8 mouse cellular contexts compared by ENCODE assay signal in genomic region chr17:71914541-71914940, GRCm38 (mm10).
DNase-seq lines count a peak whose midpoint lies in the region; ATAC-seq and TF ChIP-seq lines count a peak whose summit lies in the region.

No protein-coding gene starts in this region.

- no peaks in the 10 kb centered on the region for H3K4me1 ChIP-seq in hindbrain, embryonic 11.5 days (replicated peaks; ENCODE audit: control insufficient read depth, insufficient read depth, low read length)
- H3K4me1 ChIP-seq in midbrain, embryonic 14.5 days (ENCODE audit: control insufficient read depth, insufficient read depth, low read length): no peaks in the 10 kb centered on the region

- no peak overlapping the region for H3K4me3 ChIP-seq in layer of hippocampus, adult 2 months
- H3K4me3 ChIP-seq in hindbrain, embryonic 11.5 days (ENCODE audit: low read depth, low read length): no peak overlapping the region
- no peak overlapping the region for H3K4me3 ChIP-seq in midbrain, embryonic 14.5 days (replicated peaks; ENCODE audit: low read depth, low read length)

- ATAC-seq in hindbrain, embryonic 11.5 days (ENCODE audit: low FRiP score): no peak
- no peak for ATAC-seq in midbrain, embryonic 14.5 days (ENCODE audit: low FRiP score, low TSS enrichment)

- H3K9me3 ChIP-seq in hindbrain, embryonic 11.5 days (ENCODE audit: control insufficient read depth, low read length): no peaks in the 10 kb centered on the region
- H3K9me3 ChIP-seq in midbrain, embryonic 14.5 days (ENCODE audit: control insufficient read depth, low read length): no peaks in the 10 kb centered on the region

- no peaks in the 10 kb centered on the region for H3K36me3 ChIP-seq in hindbrain, embryonic 11.5 days (ENCODE audit: control insufficient read depth, insufficient read depth, low read length)
- H3K36me3 ChIP-seq in midbrain, embryonic 14.5 days (ENCODE audit: control insufficient read depth, insufficient read depth, low read length): no peaks in the 10 kb centered on the region

- no peak overlapping the region for H3K4me2 ChIP-seq in hindbrain, embryonic 11.5 days (replicated peaks; ENCODE audit: low read depth, low read length)
- no peak overlapping the region for H3K4me2 ChIP-seq in midbrain, embryonic 14.5 days (ENCODE audit: low read length)

- H3K9ac ChIP-seq in hindbrain, embryonic 11.5 days (ENCODE audit: low read depth, low read length): no peak overlapping the region
- H3K9ac ChIP-seq in midbrain, embryonic 14.5 days (replicated peaks; ENCODE audit: low read length): no peak overlapping the region

- TF ChIP-seq CTCF in layer of hippocampus, adult 2 months (conservative IDR thresholded peaks at IDR 0.05): no peak

- H3K27me3 ChIP-seq in hindbrain, embryonic 11.5 days (ENCODE audit: control insufficient read depth, insufficient read depth, low read length): no peaks in the 10 kb centered on the region
- no peaks in the 10 kb centered on the region for H3K27me3 ChIP-seq in midbrain, embryonic 14.5 days (ENCODE audit: control insufficient read depth, insufficient read depth, low read length)

- no peak overlapping the region for H3K27ac ChIP-seq in layer of hippocampus, adult 2 months
- H3K27ac ChIP-seq in hindbrain, embryonic 11.5 days (ENCODE audit: low read depth, low read length): no peak overlapping the region
- no peak overlapping the region for H3K27ac ChIP-seq in midbrain, embryonic 14.5 days (replicated peaks; ENCODE audit: low read depth, low read length)

- DNase-seq in adrenal gland, postnatal 10 days: peak; percentile 66
- DNase-seq in adrenal gland, adult 8-10 months: no peak
- DNase-seq in layer of hippocampus, adult 2 months (ENCODE audit: low spot score in 2 of 2): peak; percentile 12 to 27
- DNase-seq in layer of hippocampus, adult 9-10 months (ENCODE audit: low spot score): no peak
- DNase-seq in frontal cortex, postnatal 14 days (ENCODE audit: low spot score in 2 of 2): peak; percentile 15 to 19
- peak; percentile 67 for DNase-seq in heart, postnatal 4 days
- DNase-seq in hindbrain, embryonic 11.5 days (ENCODE audit: low spot score): no peak
- no peak for DNase-seq in midbrain, embryonic 14.5 days

- 78% methylated on average over 3 of the region's 3 CpGs for WGBS in hindbrain, embryonic 11.5 days
- 76% methylated on average over 3 of the region's 3 CpGs for WGBS in midbrain, embryonic 14.5 days

Comparison
In these comparisons a context has a peak if more than half of its experiments do, and no peak if none do; other contexts are left out.
1. DNase-seq: peak in adrenal gland, postnatal 10 days (single experiment), layer of hippocampus, adult 2 months (2 of 2), frontal cortex, postnatal 14 days (2 of 2) and heart, postnatal 4 days (single experiment); none in adrenal gland, adult 8-10 months (single experiment), layer of hippocampus, adult 9-10 months (single experiment), hindbrain, embryonic 11.5 days (single experiment) and midbrain, embryonic 14.5 days (single experiment).